Mouse (Mus musculus): ENCODE data around the gene Hinfp.
"Not testable (repeated sequence)": the region's sequence is repeated elsewhere in the genome, so short reads cannot be mapped to it uniquely, and the experiment has no call there.

Hinfp gene

GRCm38 (mm10) chr9:44332918-44333638, 27.6 kb upstream of the Hinfp start:
- DNase-seq (ENCODE audit: low spot score), result no peak

GRCm38 (mm10) chr9:44330736-44331135, 25.3 kb upstream of the Hinfp start:
- no peak for DNase-seq (ENCODE audit: low spot score)

- DNase-seq (ENCODE audit: low spot score), result no peak
Observed at GRCm38 (mm10) chr9:44327926-44328325, 22.5 kb upstream of the Hinfp start.

- DNase-seq (ENCODE audit: low spot score), result no peak
Observed at GRCm38 (mm10) chr9:44327064-44327711, 21.7 kb upstream of the Hinfp start.

GRCm38 (mm10) chr9:44326371-44327063, 21.0 kb upstream of the Hinfp start:
- peak; percentile 83 for DNase-seq (ENCODE audit: low spot score)

- no peak for DNase-seq (ENCODE audit: low spot score)
Observed at GRCm38 (mm10) chr9:44325768-44326370, 20.4 kb upstream of the Hinfp start, which contains the start of gene Dpagt1. Dpagt1 (plus strand) TSS chr9:44326019.

GRCm38 (mm10) chr9:44325032-44325767, 19.7 kb upstream of the Hinfp start:
- DNase-seq (ENCODE audit: low spot score), result not testable (repeated sequence)

- no peak for DNase-seq (ENCODE audit: low spot score)
Observed at GRCm38 (mm10) chr9:44324147-44324546, 18.7 kb upstream of the Hinfp start.

GRCm38 (mm10) chr9:44323656-44324055, 18.2 kb upstream of the Hinfp start:
- not testable (repeated sequence) for DNase-seq (ENCODE audit: low spot score)

- no peak for DNase-seq (ENCODE audit: low spot score)
Observed at GRCm38 (mm10) chr9:44320799-44321133, 15.3 kb upstream of the Hinfp start.

GRCm38 (mm10) chr9:44319887-44320798, 14.7 kb upstream of the Hinfp start, which contains the start of gene C2cd2l:
C2cd2l (minus strand) TSS chr9:44320285.
- peak; percentile 91 for DNase-seq (ENCODE audit: low spot score)

- DNase-seq (ENCODE audit: low spot score), result no peak
Observed at GRCm38 (mm10) chr9:44319105-44319886, 13.8 kb upstream of the Hinfp start.

GRCm38 (mm10) chr9:44318826-44319095, 13.3 kb upstream of the Hinfp start:
- no peak for DNase-seq (ENCODE audit: low spot score)

- no peak for DNase-seq (ENCODE audit: low spot score)
Observed at GRCm38 (mm10) chr9:44318076-44318825, 12.8 kb upstream of the Hinfp start.

GRCm38 (mm10) chr9:44317452-44317851, 12.0 kb upstream of the Hinfp start:
- DNase-seq (ENCODE audit: low spot score), result no peak

GRCm38 (mm10) chr9:44314910-44315309, 9.4 kb upstream of the Hinfp start:
- no peak for DNase-seq (ENCODE audit: low spot score)

GRCm38 (mm10) chr9:44314257-44314547, 8.7 kb upstream of the Hinfp start:
- no peak for DNase-seq (ENCODE audit: low spot score)

- no peak for DNase-seq (ENCODE audit: low spot score)
Observed at GRCm38 (mm10) chr9:44313476-44314256, 8.2 kb upstream of the Hinfp start.

Measured in ovary, adult 18-20 months (tissue).